Mouse (Mus musculus): ENCODE data around the gene Acsm2. TPM values are rescaled to one million over a fixed set of nuclear protein-coding genes. Genes with fewer than 3 reads are reported as not detected.

Gene Acsm2
- total RNA-seq (2021), result not detected
- long read RNA-seq, experiment 1, result 0 reads
- long read RNA-seq, experiment 2, result 0 reads

GRCm38 (mm10) chr7:119554040-119554439, at the start of gene Acsm2:
Acsm2 (plus strand) TSS chr7:119554340.
- DNase-seq (ENCODE audit: low spot score in 2 of 2), result no peak

GRCm38 (mm10) chr7:119511143-119511542, 43.0 kb upstream of the Acsm2 start:
- no peak for DNase-seq (ENCODE audit: low spot score in 2 of 2)

GRCm38 (mm10) chr7:119513056-119513455, 41.1 kb upstream of the Acsm2 start:
- peak; percentile 39 to 53 for DNase-seq (ENCODE audit: low spot score in 2 of 2)

GRCm38 (mm10) chr7:119515492-119516271, 38.5 kb upstream of the Acsm2 start:
- DNase-seq (ENCODE audit: low spot score in 2 of 2), result peak; percentile 47 to 55

- DNase-seq (ENCODE audit: low spot score in 2 of 2), result no peak
Measured at GRCm38 (mm10) chr7:119516272-119516558, 37.9 kb upstream of the Acsm2 start.

- no peak for DNase-seq (ENCODE audit: low spot score in 2 of 2)
Measured at GRCm38 (mm10) chr7:119519163-119519562, 35.0 kb upstream of the Acsm2 start, which contains the start of gene Acsm5. Acsm5 (plus strand) TSS chr7:119519463.

- DNase-seq (ENCODE audit: low spot score in 2 of 2), result peak; percentile 72 to 79
Measured at GRCm38 (mm10) chr7:119519654-119520053, 34.5 kb upstream of the Acsm2 start.

- DNase-seq (ENCODE audit: low spot score in 2 of 2), result no peak
Measured at GRCm38 (mm10) chr7:119521816-119522215, 32.3 kb upstream of the Acsm2 start.

- no peak for DNase-seq (ENCODE audit: low spot score in 2 of 2)
Measured at GRCm38 (mm10) chr7:119522385-119522784, 31.8 kb upstream of the Acsm2 start.

- no peak for DNase-seq (ENCODE audit: low spot score in 2 of 2)
Measured at GRCm38 (mm10) chr7:119523389-119523788, 30.8 kb upstream of the Acsm2 start, which contains the start of gene Pdilt. Pdilt (minus strand) TSS chr7:119523489.

GRCm38 (mm10) chr7:119525881-119526281, 28.3 kb upstream of the Acsm2 start:
- peak; percentile 12 to 32 for DNase-seq (ENCODE audit: low spot score in 2 of 2)

- DNase-seq (ENCODE audit: low spot score in 2 of 2), result no peak
Measured at GRCm38 (mm10) chr7:119526486-119526885, 27.7 kb upstream of the Acsm2 start.

GRCm38 (mm10) chr7:119527135-119527534, 27.0 kb upstream of the Acsm2 start:
- no peak for DNase-seq (ENCODE audit: low spot score in 2 of 2)

- DNase-seq (ENCODE audit: low spot score in 2 of 2), result no peak
Measured at GRCm38 (mm10) chr7:119527548-119527947, 26.6 kb upstream of the Acsm2 start.

- DNase-seq (ENCODE audit: low spot score in 2 of 2), result no peak
Measured at GRCm38 (mm10) chr7:119528617-119529016, 25.5 kb upstream of the Acsm2 start.

GRCm38 (mm10) chr7:119532924-119533323, 21.2 kb upstream of the Acsm2 start:
- no peak for DNase-seq (ENCODE audit: low spot score in 2 of 2)

GRCm38 (mm10) chr7:119534389-119534788, 19.8 kb upstream of the Acsm2 start:
- no peak for DNase-seq (ENCODE audit: low spot score in 2 of 2)

- no peak for DNase-seq (ENCODE audit: low spot score in 2 of 2)
Measured at GRCm38 (mm10) chr7:119542445-119542844, 11.7 kb upstream of the Acsm2 start.

GRCm38 (mm10) chr7:119545572-119545971, 8.6 kb upstream of the Acsm2 start:
- no peak for DNase-seq (ENCODE audit: low spot score in 2 of 2)

- DNase-seq (ENCODE audit: low spot score in 2 of 2), result no peak
Measured at GRCm38 (mm10) chr7:119550471-119551222, 3.5 kb upstream of the Acsm2 start.

- no peak for DNase-seq (ENCODE audit: low spot score in 2 of 2)
Measured at GRCm38 (mm10) chr7:119559789-119560451, 5.8 kb downstream of the Acsm2 start.

- no peak for DNase-seq (ENCODE audit: low spot score in 2 of 2)
Measured at GRCm38 (mm10) chr7:119560452-119560835, 6.3 kb downstream of the Acsm2 start.

Data from layer of hippocampus, postnatal 14 days (tissue).